16 mouse cellular contexts compared by ENCODE assay signal in genomic region chr16:65359881-65360280, GRCm38 (mm10).
"Had no signal": no experiment of that assay in that cellular context is flagged by ENCODE, and none has a peak within 500 bp of the region (broad histone marks: within the 10 kb centered on the region; RNA-seq: fewer than 3 reads in every experiment).

No protein-coding gene starts in this region.

- H3K4me1 ChIP-seq: neural tube, embryonic 13.5 days; neural tube, embryonic 15.5 days; stomach, embryonic 15.5 days had no signal

- H3K4me2 ChIP-seq: neural tube, embryonic 13.5 days; neural tube, embryonic 15.5 days; stomach, embryonic 15.5 days had no signal

- H3K9me3 ChIP-seq: neural tube, embryonic 13.5 days; neural tube, embryonic 15.5 days; stomach, embryonic 15.5 days had no signal

- H3K4me3 ChIP-seq: neural tube, embryonic 13.5 days; neural tube, embryonic 15.5 days; stomach, embryonic 15.5 days had no signal

- DNase-seq: retina, postnatal 1 day; right cerebral cortex, adult 18-20 months; right cerebral cortex, postnatal 14 days; right cerebral cortex, postnatal 25 days; right cerebral cortex, postnatal 4 days; spleen, adult 18-20 months; thymus, adult 18-20 months; thymus, adult 2 months; thymus, postnatal 14 days; thymus, postnatal 25 days; thymus, postnatal 36 days; thymus, postnatal 4 days had no signal

- H3K36me3 ChIP-seq: neural tube, embryonic 13.5 days; neural tube, embryonic 15.5 days; stomach, embryonic 15.5 days had no signal

- H3K27me3 ChIP-seq: neural tube, embryonic 13.5 days; neural tube, embryonic 15.5 days; stomach, embryonic 15.5 days had no signal

- H3K9ac ChIP-seq: neural tube, embryonic 13.5 days; neural tube, embryonic 15.5 days; stomach, embryonic 15.5 days had no signal

- H3K27ac ChIP-seq: neural tube, embryonic 13.5 days; neural tube, embryonic 15.5 days; stomach, embryonic 15.5 days; stomach, postnatal 0 days had no signal
